Mouse (Mus musculus) heart, embryonic 11.5 days (tissue): ENCODE measurements around the gene Prkch. TPM values are rescaled to one million over a fixed set of nuclear protein-coding genes. Genes with fewer than 3 reads are reported as not detected.

ENCODE experiments used
- ATAC-seq: fragments of 200-750 bp; cut with Nextera tagmentation; replicated peaks from 2 replicates; pipeline ENCODE4 v1.8.0; 2017; ENCODE audit warnings: moderate library complexity; ENCODE audit not compliant: insufficient number of reproducible peaks, low FRiP score, low TSS enrichment
- H3K27ac ChIP-seq: fragments of 300-500 bp; sonication (generic); 2 replicates; pipeline ENCODE4 v1.5.1; 2014; ENCODE audit warnings: mild to moderate bottlenecking, low read depth, low read length
- H3K27me3 ChIP-seq: fragments of 300-500 bp; sonication (generic); 2 replicates; pipeline ENCODE4 v1.6.1; 2014; ENCODE audit warnings: mild to moderate bottlenecking, low read length, mixed read lengths; ENCODE audit not compliant: control insufficient read depth, insufficient read depth
- H3K36me3 ChIP-seq: fragments of 300-500 bp; sonication (generic); 2 replicates; pipeline ENCODE4 v1.6.1; 2014; ENCODE audit warnings: mild to moderate bottlenecking, low read length, moderate library complexity, mixed read lengths; ENCODE audit not compliant: control insufficient read depth, insufficient read depth
- H3K4me1 ChIP-seq: fragments of 300-500 bp; sonication (generic); 2 replicates; pipeline ENCODE4 v1.6.1; 2014; ENCODE audit warnings: low read length; ENCODE audit not compliant: control insufficient read depth, insufficient read depth
- H3K4me2 ChIP-seq: fragments of 300-500 bp; sonication (generic); 2 replicates; pipeline ENCODE4 v1.6.1; 2014; ENCODE audit warnings: mild to moderate bottlenecking, moderate library complexity
- H3K4me3 ChIP-seq: fragments of 300-500 bp; sonication (generic); 2 replicates; pipeline ENCODE4 v1.5.1; 2014; ENCODE audit warnings: low read depth, low read length
- H3K9ac ChIP-seq: fragments of 300-500 bp; sonication (generic); 2 replicates; pipeline ENCODE4 v1.6.1; 2014; ENCODE audit warnings: mild to moderate bottlenecking, low read depth, low read length, moderate library complexity
- H3K9me3 ChIP-seq: fragments of 300-500 bp; sonication (generic); replicated peaks from 2 replicates; pipeline ENCODE4 v1.6.1; 2016; ENCODE audit warnings: low read length; ENCODE audit not compliant: control insufficient read depth
- whole genome bisulfite sequencing: fragments of 180-500 bp; shearing (Covaris S2); extraction: QIAGEN DNeasy Blood & Tissue Kit; methylation state at CpG from one replicate; pipeline ENCODE4 v1.1.7; 2014; ENCODE audit not compliant: insufficient replicate concordance; 5-methylcytosine and 5-hydroxymethylcytosine counted together
- polyA plus RNA-seq: library from polyadenylated mRNA; unstranded; fragments of >200 nt; fragmentation: Nextera tagmentation; extraction: Ambion mirVana; gene quantifications from 2 replicates; pipeline ENCODE4 v1.2.1, GENCODE M21; 2014

Prkch gene
- polyA plus RNA-seq, 1 experiment from 2014 or later, result 16.2 TPM

- Histone ChIP-seq H3K9me3 (no peaks in the 10 kb centered on the region), H3K9ac (peak overlapping the region; percentile 53), H3K4me1 (no peaks in the 10 kb centered on the region), H3K4me2 (peak overlapping the region; percentile 68), H3K36me3 (no peaks in the 10 kb centered on the region), H3K27me3 (0 out of 2 replicates have a peak, but pooled peaks cover 2% of the 10 kb centered on the region), H3K27ac (no peak overlapping the region), H3K4me3 (peak overlapping the region; percentile 38)
- WGBS, result 13% methylated on average over 21 of the region's 21 CpGs
- ATAC-seq, result no peak
These were observed 19.6 kb upstream of the Prkch start for GRCm38 (mm10) chr12:73564795-73565619.

- no peak overlapping the region for H3K27ac ChIP-seq
- H3K27me3 ChIP-seq, result 0 out of 2 replicates have a peak, but pooled peaks cover 2% of the 10 kb centered on the region
- no peaks in the 10 kb centered on the region for H3K36me3 ChIP-seq
- WGBS, result 63% methylated on average over 11 of the region's 11 CpGs
- H3K9ac ChIP-seq, result peak overlapping the region; percentile 53; the same call in 1 of the 2 replicates
- no peaks in the 10 kb centered on the region for H3K9me3 ChIP-seq
- peak overlapping the region; percentile 38; the same call in 1 of the 2 replicates for H3K4me3 ChIP-seq
- ATAC-seq, result no peak
- H3K4me1 ChIP-seq, result no peaks in the 10 kb centered on the region
- H3K4me2 ChIP-seq, result peak overlapping the region; percentile 68
These were observed 19.0 kb upstream of the Prkch start for GRCm38 (mm10) chr12:73565620-73565969.

GRCm38 (mm10) chr12:73574632-73575031 lies 10.0 kb upstream of the Prkch start:
- Histone ChIP-seq H3K9me3 (no peaks in the 10 kb centered on the region), H3K4me3 (no peak overlapping the region), H3K4me1 (no peaks in the 10 kb centered on the region), H3K27ac (no peak overlapping the region), H3K36me3 (no peaks in the 10 kb centered on the region), H3K4me2 (peak overlapping the region; percentile 36), H3K27me3 (no peaks in the 10 kb centered on the region), H3K9ac (no peak overlapping the region)
- no peak for ATAC-seq
- WGBS, result 45% methylated on average over 15 of the region's 15 CpGs

- ATAC-seq, result no peak
- no peak overlapping the region for H3K4me3 ChIP-seq
These were observed 6.5 kb upstream of the Prkch start for GRCm38 (mm10) chr12:73578141-73578540.

DNA sequence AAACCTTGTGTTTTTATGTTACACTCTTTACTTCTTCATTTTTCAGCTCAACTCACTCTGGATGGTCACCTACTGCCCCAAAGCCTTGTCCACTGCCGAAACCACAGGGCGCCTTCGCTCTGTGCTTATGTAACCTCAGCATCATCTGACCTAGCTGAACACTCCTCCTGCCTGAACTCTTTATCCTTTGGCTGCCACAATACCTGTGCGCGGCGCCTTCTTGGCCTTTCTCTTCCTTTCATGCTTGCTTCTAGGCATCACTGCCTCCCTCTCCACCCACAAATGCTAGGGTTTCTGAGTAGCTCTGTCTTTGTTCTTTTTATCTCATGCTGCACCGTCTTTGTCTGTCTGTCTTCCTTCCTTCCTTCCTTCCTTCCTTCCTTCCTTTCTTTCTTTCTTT lies 3.8 kb upstream of the Prkch start:
- Histone ChIP-seq H3K27me3 (0 out of 2 replicates have a peak, but pooled peaks cover 4% of the 10 kb centered on the region), H3K27ac (no peak overlapping the region), H3K9me3 (no peaks in the 10 kb centered on the region), H3K4me1 (no peaks in the 10 kb centered on the region), H3K9ac (no peak overlapping the region), H3K4me2 (no peak overlapping the region), H3K4me3 (no peak overlapping the region), H3K36me3 (no peaks in the 10 kb centered on the region)
- 76% methylated on average over 7 of the region's 7 CpGs for WGBS
- no peak for ATAC-seq

More at GRCm38 (mm10) chr12:73578141-73578540, 6.5 kb upstream of the Prkch start:
- no peak overlapping the region for H3K4me2 ChIP-seq
- H3K36me3 ChIP-seq, result no peaks in the 10 kb centered on the region
- no peak overlapping the region for H3K27ac ChIP-seq
- no peak overlapping the region for H3K9ac ChIP-seq
- no peaks in the 10 kb centered on the region for H3K9me3 ChIP-seq
- 0 out of 2 replicates have a peak, but pooled peaks cover 2% of the 10 kb centered on the region for H3K27me3 ChIP-seq
- WGBS, result 56% methylated on average over 6 of the region's 6 CpGs
- H3K4me1 ChIP-seq, result no peaks in the 10 kb centered on the region

GRCm38 (mm10) chr12:73583318-73583717 lies 1.3 kb upstream of the Prkch start:
- WGBS, result 62% methylated on average over 9 of the region's 9 CpGs
- peak overlapping the region; percentile 85; the same call in 1 of the 2 replicates for H3K4me2 ChIP-seq
- H3K36me3 ChIP-seq, result no peaks in the 10 kb centered on the region
- H3K4me1 ChIP-seq, result no peaks in the 10 kb centered on the region
- H3K27me3 ChIP-seq, result peaks cover 9% of the 10 kb centered on the region; the same call in 1 of the 2 replicates
- ATAC-seq, result no peak
- no peak overlapping the region for H3K9ac ChIP-seq
- H3K27ac ChIP-seq, result peak overlapping the region; percentile 51
- no peak overlapping the region for H3K4me3 ChIP-seq
- H3K9me3 ChIP-seq, result no peaks in the 10 kb centered on the region

- ATAC-seq, result peak; percentile 62
- H3K27ac ChIP-seq, result peak overlapping the region; percentile 82
- H3K4me1 ChIP-seq, result no peaks in the 10 kb centered on the region
- H3K27me3 ChIP-seq, result peaks cover 9% of the 10 kb centered on the region; the same call in 1 of the 2 replicates
- no peaks in the 10 kb centered on the region for H3K9me3 ChIP-seq
- 3% methylated on average over 33 of the region's 33 CpGs for WGBS
- H3K4me2 ChIP-seq, result peak overlapping the region; percentile 85
- H3K9ac ChIP-seq, result peak overlapping the region; percentile 91
- H3K36me3 ChIP-seq, result no peaks in the 10 kb centered on the region
- peak overlapping the region; percentile 79 for H3K4me3 ChIP-seq
These were observed 585 bp upstream of the Prkch start for GRCm38 (mm10) chr12:73583813-73584609.

DNA sequence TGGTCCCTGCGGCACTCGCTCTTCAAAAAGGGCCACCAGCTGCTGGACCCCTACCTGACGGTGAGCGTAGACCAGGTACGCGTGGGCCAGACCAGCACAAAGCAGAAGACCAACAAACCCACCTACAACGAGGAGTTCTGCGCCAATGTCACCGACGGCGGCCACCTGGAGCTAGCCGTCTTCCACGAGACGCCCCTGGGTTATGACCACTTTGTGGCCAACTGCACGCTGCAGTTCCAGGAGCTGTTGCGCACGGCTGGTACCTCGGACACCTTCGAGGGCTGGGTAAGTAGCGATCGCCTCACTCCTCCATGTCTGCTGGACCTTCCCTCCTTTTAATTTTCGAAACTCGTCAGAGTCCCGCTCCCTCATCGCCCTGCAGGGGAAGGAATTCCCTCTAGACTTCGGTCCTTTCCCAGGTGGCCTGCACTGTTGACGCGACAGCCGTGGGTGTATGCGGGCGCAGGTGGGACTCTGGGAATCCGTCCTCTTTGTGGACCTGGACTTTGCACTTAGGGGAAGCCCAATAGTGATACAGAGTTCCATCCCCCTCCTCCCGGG lies 725 bp downstream of the Prkch start:
- Histone ChIP-seq H3K4me3 (peak overlapping the region; percentile 79), H3K27ac (peak overlapping the region; percentile 82), H3K4me1 (no peaks in the 10 kb centered on the region), H3K4me2 (peak overlapping the region; percentile 85), H3K36me3 (no peaks in the 10 kb centered on the region), H3K27me3 (peaks cover 9% of the 10 kb centered on the region; the same call in 1 of the 2 replicates), H3K9me3 (no peaks in the 10 kb centered on the region), H3K9ac (peak overlapping the region; percentile 91)
- no peak for ATAC-seq
- WGBS, result 1% methylated on average over 33 of the region's 33 CpGs
